Mouse (Mus musculus): ENCODE data around the gene H2-Aa.

GRCm38 (mm10) chr17:34325436-34325835 is 37.8 kb upstream of the H2-Aa start, which contains the start of gene H2-Eb2:
- TF ChIP-seq CTCF (IDR thresholded peaks at IDR 0.05): no peak
- no peak for TF ChIP-seq EP300 (IDR thresholded peaks at IDR 0.05)

Data from lung, postnatal 0 days (tissue).